Mouse (Mus musculus) midbrain, embryonic 15.5 days (tissue): ENCODE data around the gene Vmn2r21. TPM values are rescaled to one million over a fixed set of nuclear protein-coding genes. Genes with fewer than 3 reads are reported as not detected.
"Not testable (repeated sequence)": the region's sequence is repeated elsewhere in the genome, so short reads cannot be mapped to it uniquely, and the experiment has no call there.

ENCODE experiments used
- ATAC-seq: fragments of 200-750 bp; cut with Nextera tagmentation; replicated peaks from 2 replicates; pipeline ENCODE4 v1.8.0; 2017; ENCODE audit warnings: moderate TSS enrichment
- H3K27ac ChIP-seq: fragments of 300-500 bp; sonication (generic); 2 replicates; pipeline ENCODE4 v1.5.1; 2015; ENCODE audit warnings: mild to moderate bottlenecking, inconsistent platforms
- H3K27me3 ChIP-seq: fragments of 300-500 bp; sonication (generic); replicated peaks from 2 replicates; pipeline ENCODE4 v1.6.1; 2015; ENCODE audit warnings: inconsistent platforms
- H3K36me3 ChIP-seq: fragments of 300-500 bp; sonication (generic); replicated peaks from 2 replicates; pipeline ENCODE4 v1.6.1; 2015; ENCODE audit warnings: inconsistent platforms
- H3K4me1 ChIP-seq: fragments of 300-500 bp; sonication (generic); 2 replicates; pipeline ENCODE4 v1.6.1; 2015; ENCODE audit warnings: inconsistent platforms
- H3K4me2 ChIP-seq: fragments of 300-500 bp; sonication (generic); 2 replicates; pipeline ENCODE4 v1.6.1; 2015; ENCODE audit warnings: inconsistent platforms, mild to moderate bottlenecking, moderate library complexity
- H3K4me3 ChIP-seq: fragments of 300-500 bp; sonication (generic); 2 replicates; pipeline ENCODE4 v1.5.1; 2015; ENCODE audit warnings: mild to moderate bottlenecking, inconsistent platforms
- H3K9ac ChIP-seq: fragments of 300-500 bp; sonication (generic); 2 replicates; pipeline ENCODE4 v1.6.1; 2015; ENCODE audit warnings: mild to moderate bottlenecking, inconsistent platforms
- H3K9me3 ChIP-seq: fragments of 300-500 bp; sonication (generic); 2 replicates; pipeline ENCODE4 v1.6.1; 2016; ENCODE audit warnings: inconsistent platforms
- WGBS: fragments of 180-500 bp; shearing (Covaris S2); methylation state at CpG from one replicate; pipeline ENCODE4 v1.1.7; 2015; ENCODE audit warnings: mixed read lengths; 5-methylcytosine and 5-hydroxymethylcytosine counted together
- polyA plus RNA-seq: library from polyadenylated mRNA; unstranded; fragments of >200 nt; fragmentation: Nextera tagmentation; extraction: Ambion mirVana; gene quantifications from 2 replicates; pipeline ENCODE4 v1.2.1, GENCODE M21; 2015

The Vmn2r21 gene
- not detected in 2 replicates for polyA plus RNA-seq

- not testable (repeated sequence) for H3K4me2 ChIP-seq, H3K9ac ChIP-seq, H3K4me1 ChIP-seq, ATAC-seq, H3K27ac ChIP-seq, H3K27me3 ChIP-seq, H3K4me3 ChIP-seq, H3K36me3 ChIP-seq, H3K9me3 ChIP-seq
- WGBS: no CpG with 5 or more reads among the region's 4 CpGs
Measured at GRCm38 (mm10) chr6:123533306-123533705, at the start of gene Vmn2r21. TSS of gene Vmn2r21 (minus strand) at chr6:123533406.

GRCm38 (mm10) chr6:123574698-123575097, 41.5 kb upstream of the Vmn2r21 start:
- H3K4me2 ChIP-seq, H3K4me1 ChIP-seq, H3K4me3 ChIP-seq, H3K9me3 ChIP-seq, H3K27ac ChIP-seq, H3K36me3 ChIP-seq, H3K27me3 ChIP-seq, ATAC-seq, H3K9ac ChIP-seq: not testable (repeated sequence)
- WGBS: no CpG with 5 or more reads among the region's 2 CpGs

GRCm38 (mm10) chr6:123539755-123540154, 6.5 kb upstream of the Vmn2r21 start:
- not testable (repeated sequence) for H3K4me1 ChIP-seq, ATAC-seq, H3K27me3 ChIP-seq, H3K36me3 ChIP-seq, H3K4me3 ChIP-seq, H3K9me3 ChIP-seq, H3K9ac ChIP-seq, H3K4me2 ChIP-seq, H3K27ac ChIP-seq
- no CpG with 5 or more reads among the region's 1 CpGs for WGBS

GRCm38 (mm10) chr6:123522263-123523011, 10.8 kb downstream of the Vmn2r21 start:
- H3K36me3 ChIP-seq, ATAC-seq, H3K27ac ChIP-seq, H3K4me2 ChIP-seq, H3K9me3 ChIP-seq, H3K4me3 ChIP-seq, H3K4me1 ChIP-seq, H3K9ac ChIP-seq, H3K27me3 ChIP-seq: not testable (repeated sequence)
- WGBS: no CpG with 5 or more reads among the region's 8 CpGs

GRCm38 (mm10) chr6:123473045-123473444, 60.2 kb downstream of the Vmn2r21 start:
- H3K9me3 ChIP-seq, H3K4me1 ChIP-seq, H3K9ac ChIP-seq, H3K4me3 ChIP-seq, H3K27me3 ChIP-seq, ATAC-seq, H3K4me2 ChIP-seq, H3K36me3 ChIP-seq, H3K27ac ChIP-seq: not testable (repeated sequence)
- WGBS: no CpG with 5 or more reads among the region's 5 CpGs

- not testable (repeated sequence) for H3K4me1 ChIP-seq, ATAC-seq, H3K9me3 ChIP-seq, H3K36me3 ChIP-seq, H3K27ac ChIP-seq, H3K4me2 ChIP-seq, H3K27me3 ChIP-seq, H3K9ac ChIP-seq, H3K4me3 ChIP-seq
- no CpG with 5 or more reads among the region's 2 CpGs for WGBS
Measured at GRCm38 (mm10) chr6:123472458-123472987, 60.7 kb downstream of the Vmn2r21 start.

GRCm38 (mm10) chr6:123468651-123469050, 64.6 kb downstream of the Vmn2r21 start:
- not testable (repeated sequence) for ATAC-seq, H3K4me3 ChIP-seq, H3K27me3 ChIP-seq, H3K36me3 ChIP-seq, H3K4me2 ChIP-seq, H3K27ac ChIP-seq, H3K9me3 ChIP-seq, H3K4me1 ChIP-seq, H3K9ac ChIP-seq
- no CpG with 5 or more reads among the region's 1 CpGs for WGBS

Other genes with a start within 250 kb of the Vmn2r21 start
- not detected in 2 replicates for gene Clec4e, start 243.5 kb downstream of the Vmn2r21 start, polyA plus RNA-seq
- not detected in 2 replicates for gene Vmn2r19, start 225.1 kb downstream of the Vmn2r21 start, polyA plus RNA-seq
- gene Vmn2r20, start 115.3 kb downstream of the Vmn2r21 start, polyA plus RNA-seq: not detected in 2 replicates
- gene Vmn2r22, start 117.3 kb upstream of the Vmn2r21 start, polyA plus RNA-seq: not detected in 2 replicates
- not detected in 2 replicates for gene Vmn2r23, start 169.3 kb upstream of the Vmn2r21 start, polyA plus RNA-seq
- not detected in 2 replicates for gene Vmn2r24, start 245.5 kb upstream of the Vmn2r21 start, polyA plus RNA-seq